Mouse (Mus musculus): ENCODE data around the gene Tnfrsf13b.
A peak's percentile ranks its signal among the peaks of the same experiment; 100 is the strongest.
"Not testable (repeated sequence)": the region's sequence is repeated elsewhere in the genome, so short reads cannot be mapped to it uniquely, and the experiment has no call there.

Gene Tnfrsf13b

GRCm38 (mm10) chr11:61170184-61170583 is 43.6 kb downstream of the Tnfrsf13b start:
- DNase-seq (ENCODE audit: low read depth, low spot score): no peak

- not testable (repeated sequence) for DNase-seq (ENCODE audit: low read depth, low spot score)
Measured at GRCm38 (mm10) chr11:61173477-61173876, 46.9 kb downstream of the Tnfrsf13b start.

- DNase-seq (ENCODE audit: low read depth, low spot score): no peak
Measured at GRCm38 (mm10) chr11:61174291-61174820, 47.8 kb downstream of the Tnfrsf13b start.

- peak; percentile 100 for DNase-seq (ENCODE audit: low read depth, low spot score)
Measured at GRCm38 (mm10) chr11:61174821-61175658, 48.5 kb downstream of the Tnfrsf13b start, which contains the start of gene Usp22. TSS of gene Usp22 (minus strand) at chr11:61175055.

GRCm38 (mm10) chr11:61175778-61176177 is 49.2 kb downstream of the Tnfrsf13b start:
- DNase-seq (ENCODE audit: low read depth, low spot score): no peak

GRCm38 (mm10) chr11:61176321-61176720 is 49.8 kb downstream of the Tnfrsf13b start:
- no peak for DNase-seq (ENCODE audit: low read depth, low spot score)

- peak; percentile 60 for DNase-seq (ENCODE audit: low read depth, low spot score)
Measured at GRCm38 (mm10) chr11:61180361-61180760, 53.8 kb downstream of the Tnfrsf13b start.

GRCm38 (mm10) chr11:61181624-61182023 is 55.1 kb downstream of the Tnfrsf13b start:
- DNase-seq (ENCODE audit: low read depth, low spot score): no peak

GRCm38 (mm10) chr11:61183820-61184219 is 57.3 kb downstream of the Tnfrsf13b start:
- no peak for DNase-seq (ENCODE audit: low read depth, low spot score)

GRCm38 (mm10) chr11:61190776-61191175 is 64.2 kb downstream of the Tnfrsf13b start:
- no peak for DNase-seq (ENCODE audit: low read depth, low spot score)

- not testable (repeated sequence) for DNase-seq (ENCODE audit: low read depth, low spot score)
Measured at GRCm38 (mm10) chr11:61192123-61192522, 65.6 kb downstream of the Tnfrsf13b start.

GRCm38 (mm10) chr11:61192779-61193178 is 66.2 kb downstream of the Tnfrsf13b start:
- no peak for DNase-seq (ENCODE audit: low read depth, low spot score)

- no peak for DNase-seq (ENCODE audit: low read depth, low spot score)
Measured at GRCm38 (mm10) chr11:61193392-61193791, 66.8 kb downstream of the Tnfrsf13b start.

GRCm38 (mm10) chr11:61196616-61197353 is 70.2 kb downstream of the Tnfrsf13b start:
- DNase-seq (ENCODE audit: low read depth, low spot score): no peak

GRCm38 (mm10) chr11:61197935-61198334 is 71.4 kb downstream of the Tnfrsf13b start:
- DNase-seq (ENCODE audit: low read depth, low spot score): no peak
